Mouse (Mus musculus): ENCODE results near the gene Ccdc78.
A peak's percentile ranks its signal among the peaks of the same experiment; 100 is the strongest.
"Not testable (repeated sequence)": the region's sequence is repeated elsewhere in the genome, so short reads cannot be mapped to it uniquely, and the experiment has no call there.

Ccdc78 gene

GRCm38 (mm10) chr17:25786280-25786679, at the start of gene Ccdc78:
Ccdc78 (plus strand) TSS chr17:25786580.
- DNase-seq (ENCODE audit: low spot score): no peak

GRCm38 (mm10) chr17:25738861-25739260, 47.5 kb upstream of the Ccdc78 start:
- no peak for DNase-seq (ENCODE audit: low spot score)

- not testable (repeated sequence) for DNase-seq (ENCODE audit: low spot score)
These were observed 44.9 kb upstream of the Ccdc78 start for GRCm38 (mm10) chr17:25741471-25741870.

GRCm38 (mm10) chr17:25743831-25744230, 42.5 kb upstream of the Ccdc78 start:
- no peak for DNase-seq (ENCODE audit: low spot score)

- no peak for DNase-seq (ENCODE audit: low spot score)
These were observed 42.1 kb upstream of the Ccdc78 start for GRCm38 (mm10) chr17:25744311-25744710.

- DNase-seq (ENCODE audit: low spot score): no peak
These were observed 38.1 kb upstream of the Ccdc78 start for GRCm38 (mm10) chr17:25748238-25748637.

GRCm38 (mm10) chr17:25749314-25749713, 37.1 kb upstream of the Ccdc78 start:
- DNase-seq (ENCODE audit: low spot score): no peak

- DNase-seq (ENCODE audit: low spot score): peak; percentile 71
These were observed 34.9 kb upstream of the Ccdc78 start for GRCm38 (mm10) chr17:25751446-25751845.

- DNase-seq (ENCODE audit: low spot score): peak; percentile 37
These were observed 32.1 kb upstream of the Ccdc78 start, which contains the start of gene Msln for GRCm38 (mm10) chr17:25754241-25754640. Msln (minus strand) TSS chr17:25754378.

- no peak for DNase-seq (ENCODE audit: low spot score)
These were observed 31.3 kb upstream of the Ccdc78 start for GRCm38 (mm10) chr17:25755086-25755485.

GRCm38 (mm10) chr17:25755627-25756377, 30.6 kb upstream of the Ccdc78 start:
- peak; percentile 21 for DNase-seq (ENCODE audit: low spot score)

GRCm38 (mm10) chr17:25756378-25757242, 29.8 kb upstream of the Ccdc78 start:
- peak; percentile 49 for DNase-seq (ENCODE audit: low spot score)

GRCm38 (mm10) chr17:25757691-25758090, 28.7 kb upstream of the Ccdc78 start:
- no peak for DNase-seq (ENCODE audit: low spot score)

- no peak for DNase-seq (ENCODE audit: low spot score)
These were observed 26.2 kb upstream of the Ccdc78 start for GRCm38 (mm10) chr17:25760148-25760547.

- no peak for DNase-seq (ENCODE audit: low spot score)
These were observed 24.8 kb upstream of the Ccdc78 start for GRCm38 (mm10) chr17:25761561-25761970.

- DNase-seq (ENCODE audit: low spot score): no peak
These were observed 23.8 kb upstream of the Ccdc78 start for GRCm38 (mm10) chr17:25762591-25762990.

GRCm38 (mm10) chr17:25765886-25766285, 20.5 kb upstream of the Ccdc78 start:
- DNase-seq (ENCODE audit: low spot score): no peak

- DNase-seq (ENCODE audit: low spot score): no peak
These were observed 17.0 kb upstream of the Ccdc78 start for GRCm38 (mm10) chr17:25769331-25769730.

- peak; percentile 97 for DNase-seq (ENCODE audit: low spot score)
These were observed 12.7 kb upstream of the Ccdc78 start, which contains the start of gene Narfl for GRCm38 (mm10) chr17:25773549-25774120. Narfl (plus strand) TSS chr17:25773776.

- DNase-seq (ENCODE audit: low spot score): no peak
These were observed 10.9 kb upstream of the Ccdc78 start for GRCm38 (mm10) chr17:25775318-25776062.

- no peak for DNase-seq (ENCODE audit: low spot score)
These were observed 8.4 kb upstream of the Ccdc78 start for GRCm38 (mm10) chr17:25777948-25778347.

- DNase-seq (ENCODE audit: low spot score): no peak
These were observed 5.0 kb upstream of the Ccdc78 start for GRCm38 (mm10) chr17:25781339-25781738.

All from urinary bladder, postnatal 14 days (tissue).